Mouse (Mus musculus) erythroblast, embryonic 14.5 days (primary cell): ENCODE measurements at regions not wholly inside any gene's neighbourhood (a gene's known extent, or its start where the extent isn't known, plus 50 kb on each side); places are given as distances from the start of the nearest gene placed in this dataset.

Source experiments
- GATA1 ChIP-seq: IDR thresholded peaks from 2 replicates; pipeline ENCODE4 v1.6.1; 2012; ENCODE audit warnings: low read length, inconsistent platforms, mixed read lengths
- TAL1 ChIP-seq: IDR thresholded peaks from 3 replicates; pipeline ENCODE4 v1.6.1; 2012; ENCODE audit warnings: low read length, inconsistent platforms, mixed read lengths

DNA sequence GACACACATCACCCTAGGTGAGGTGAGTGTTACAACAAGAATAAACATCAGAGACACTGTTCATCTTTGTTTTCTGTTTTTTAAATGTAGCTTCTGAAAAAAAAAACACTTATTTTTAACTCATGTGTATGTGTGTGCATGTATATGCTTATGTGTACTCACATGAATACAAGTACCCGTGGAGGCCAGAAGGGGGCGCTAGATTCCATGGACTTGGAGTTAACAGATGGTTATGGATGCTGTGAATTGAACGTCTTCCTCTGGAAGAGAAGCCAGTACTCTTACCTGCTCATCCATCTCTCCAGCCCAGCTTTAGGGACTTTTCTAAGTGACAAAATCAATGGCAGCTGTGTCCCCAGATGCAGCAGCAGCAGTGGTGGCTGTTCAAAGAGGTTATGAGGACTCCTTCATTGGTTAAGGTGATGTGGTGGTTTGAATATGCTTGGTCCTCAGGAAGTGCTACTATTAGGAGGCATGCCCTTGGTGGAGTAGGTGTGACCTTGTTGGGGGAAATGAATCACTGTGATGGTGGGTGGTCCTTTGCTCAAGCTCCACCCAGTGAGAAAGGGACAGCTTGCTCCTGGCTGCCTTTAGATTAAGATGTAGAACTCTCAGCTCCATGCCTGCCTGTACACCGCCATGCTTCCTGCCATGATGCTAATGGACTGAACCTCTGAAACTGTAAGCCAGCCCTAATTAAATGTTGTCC lies 56.1 kb upstream of the Tmem132d start:
- no peak for TF ChIP-seq GATA1
- TF ChIP-seq TAL1 = no peak
